Mouse (Mus musculus): ENCODE data around the gene Wdr17. TPM values are rescaled to one million over a fixed set of nuclear protein-coding genes. Genes with fewer than 3 reads are reported as not detected.

Wdr17 gene
- polyA plus RNA-seq, 2 experiments = 0.41 to 1.0 TPM

DNA sequence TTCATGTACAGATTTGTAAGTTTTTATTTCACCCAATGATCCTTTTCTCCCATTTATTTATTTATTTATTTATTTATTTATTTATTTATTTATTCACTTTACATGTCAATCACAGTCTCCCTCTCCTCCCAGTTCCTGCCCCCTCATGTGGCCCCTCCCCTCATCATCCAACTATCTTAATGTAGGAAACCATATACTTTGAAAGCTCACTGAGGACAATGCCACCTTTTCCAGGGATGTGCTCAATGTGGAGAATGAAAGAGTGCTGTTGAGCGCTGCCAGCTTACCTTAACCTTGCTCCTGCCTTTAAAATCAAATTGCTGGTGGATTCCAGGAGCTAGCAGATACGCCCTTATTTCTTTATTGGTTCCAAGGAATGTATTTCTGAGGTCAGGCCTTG is 59.0 kb downstream of the Wdr17 start:
- no peaks in the 10 kb centered on the region for H3K27me3 ChIP-seq (ENCODE audit: control insufficient read depth, insufficient read depth, low read length)
- no peak overlapping the region for H3K9ac ChIP-seq (ENCODE audit: low read depth, low read length, severe bottlenecking)
- 88% methylated on average over 2 of the region's 2 CpGs for WGBS
- H3K4me1 ChIP-seq (ENCODE audit: control insufficient read depth, insufficient read depth, low read length) = no peaks in the 10 kb centered on the region
- no peaks in the 10 kb centered on the region for H3K36me3 ChIP-seq (ENCODE audit: control insufficient read depth, insufficient read depth, low read length)
- H3K9me3 ChIP-seq (ENCODE audit: control insufficient read depth, low read length) = no peaks in the 10 kb centered on the region
- no peak overlapping the region for H3K27ac ChIP-seq (replicated peaks; ENCODE audit: low read depth, low read length)
- no peak for TF ChIP-seq POLR2A (IDR thresholded peaks at IDR 0.05; ENCODE audit: borderline replicate concordance, extremely low read depth, insufficient read depth, insufficient read length)
- ATAC-seq (ENCODE audit: low FRiP score, low read depth) = no peak
- DNase-seq (ENCODE audit: low spot score) = no peak
- H3K4me3 ChIP-seq (replicated peaks; ENCODE audit: low read length) = no peak overlapping the region
- H3K4me2 ChIP-seq (replicated peaks; ENCODE audit: low read depth, low read length, severe bottlenecking) = no peak overlapping the region

DNA sequence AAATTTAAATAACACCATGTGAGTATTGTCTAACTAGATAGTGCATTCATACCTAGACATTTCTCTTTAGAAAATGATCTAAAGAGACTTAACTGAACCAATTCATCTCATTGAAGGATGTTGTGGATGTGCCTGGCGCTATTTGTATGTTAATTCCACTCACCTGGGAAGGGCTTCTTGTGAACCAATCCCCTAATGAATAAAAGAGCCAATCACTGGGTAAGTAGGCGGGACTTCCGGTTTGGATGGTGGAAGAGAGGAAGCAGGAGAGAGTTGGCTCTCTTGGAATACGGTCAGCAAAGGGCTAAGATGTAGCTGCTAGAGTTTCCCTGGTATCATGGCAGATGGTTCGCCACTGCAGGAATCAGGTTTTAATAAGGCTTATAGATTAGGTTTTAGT is 64.0 kb downstream of the Wdr17 start:
- no peaks in the 10 kb centered on the region for H3K27me3 ChIP-seq (ENCODE audit: control insufficient read depth, insufficient read depth, low read length)
- H3K4me3 ChIP-seq (replicated peaks; ENCODE audit: low read length) = no peak overlapping the region
- no peak for DNase-seq (ENCODE audit: low spot score)
- H3K9me3 ChIP-seq (ENCODE audit: control insufficient read depth, low read length) = no peaks in the 10 kb centered on the region
- no peak overlapping the region for H3K9ac ChIP-seq (ENCODE audit: low read depth, low read length, severe bottlenecking)
- H3K4me2 ChIP-seq (replicated peaks; ENCODE audit: low read depth, low read length, severe bottlenecking) = no peak overlapping the region
- TF ChIP-seq POLR2A (IDR thresholded peaks at IDR 0.05; ENCODE audit: borderline replicate concordance, extremely low read depth, insufficient read depth, insufficient read length) = no peak
- no peak overlapping the region for H3K27ac ChIP-seq (replicated peaks; ENCODE audit: low read depth, low read length)
- H3K36me3 ChIP-seq (ENCODE audit: control insufficient read depth, insufficient read depth, low read length) = no peaks in the 10 kb centered on the region
- 91% methylated on average over 5 of the region's 5 CpGs for WGBS
- ATAC-seq (ENCODE audit: low FRiP score, low read depth) = no peak
- H3K4me1 ChIP-seq (ENCODE audit: control insufficient read depth, insufficient read depth, low read length) = no peaks in the 10 kb centered on the region

DNA sequence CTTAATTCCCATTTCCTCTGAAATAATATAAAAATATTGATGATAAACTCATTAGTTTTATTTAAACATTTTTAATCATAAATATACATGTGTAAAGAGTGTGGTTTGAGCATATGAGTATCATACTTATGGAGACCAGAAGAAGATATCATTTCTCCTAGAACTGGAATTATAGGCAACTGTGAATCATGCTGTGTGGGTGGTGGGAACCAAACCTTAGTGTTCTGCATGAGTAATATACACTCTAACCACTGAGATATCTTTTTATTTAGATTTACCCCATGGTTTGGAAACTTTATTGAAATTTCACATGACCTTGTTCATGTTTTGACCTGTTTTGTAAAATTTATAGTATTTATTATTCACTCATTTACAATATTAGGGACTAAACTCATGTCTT is 68.3 kb downstream of the Wdr17 start:
- no peaks in the 10 kb centered on the region for H3K4me1 ChIP-seq (ENCODE audit: control insufficient read depth, insufficient read depth, low read length)
- no peak for ATAC-seq (ENCODE audit: low FRiP score, low read depth)
- no peak for TF ChIP-seq POLR2A (IDR thresholded peaks at IDR 0.05; ENCODE audit: borderline replicate concordance, extremely low read depth, insufficient read depth, insufficient read length)

DNA sequence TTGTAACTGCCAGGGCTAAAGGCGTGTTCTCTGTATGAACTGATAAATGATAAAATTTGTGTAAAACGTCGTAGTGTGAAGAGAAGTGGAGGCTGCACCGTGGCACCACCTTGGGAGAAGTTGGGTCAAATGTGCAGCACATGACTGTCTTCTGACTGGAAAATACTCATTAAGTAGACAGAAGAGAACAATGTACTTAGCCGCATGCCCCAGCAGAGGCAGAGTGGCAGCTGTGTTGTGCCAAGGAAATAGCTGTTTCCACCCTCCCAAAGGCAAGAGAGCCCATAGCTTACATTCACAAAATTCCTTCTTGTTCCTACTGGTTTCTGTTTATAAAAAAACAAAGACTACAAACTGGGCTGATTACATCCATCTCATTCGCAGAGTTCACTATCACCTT is 78.8 kb downstream of the Wdr17 start:
- no peak for DNase-seq (ENCODE audit: low spot score)
- no peak for TF ChIP-seq POLR2A (IDR thresholded peaks at IDR 0.05; ENCODE audit: borderline replicate concordance, extremely low read depth, insufficient read depth, insufficient read length)
- H3K27ac ChIP-seq (replicated peaks; ENCODE audit: low read depth, low read length) = no peak overlapping the region
- no peak overlapping the region for H3K4me3 ChIP-seq (replicated peaks; ENCODE audit: low read length)
- no peak for ATAC-seq (ENCODE audit: low FRiP score, low read depth)
- H3K9me3 ChIP-seq (ENCODE audit: control insufficient read depth, low read length) = no peaks in the 10 kb centered on the region
- H3K27me3 ChIP-seq (ENCODE audit: control insufficient read depth, insufficient read depth, low read length) = no peaks in the 10 kb centered on the region
- no peaks in the 10 kb centered on the region for H3K36me3 ChIP-seq (ENCODE audit: control insufficient read depth, insufficient read depth, low read length)
- H3K9ac ChIP-seq (ENCODE audit: low read depth, low read length, severe bottlenecking) = no peak overlapping the region
- no peaks in the 10 kb centered on the region for H3K4me1 ChIP-seq (ENCODE audit: control insufficient read depth, insufficient read depth, low read length)
- no peak overlapping the region for H3K4me2 ChIP-seq (replicated peaks; ENCODE audit: low read depth, low read length, severe bottlenecking)
- 74% methylated on average over 6 of the region's 6 CpGs for WGBS

More for the DNA sequence above, 68.3 kb downstream of the Wdr17 start:
- H3K27ac ChIP-seq (replicated peaks; ENCODE audit: low read depth, low read length) = no peak overlapping the region
- no peaks in the 10 kb centered on the region for H3K36me3 ChIP-seq (ENCODE audit: control insufficient read depth, insufficient read depth, low read length)
- DNase-seq (ENCODE audit: low spot score) = no peak
- no peak overlapping the region for H3K9ac ChIP-seq (ENCODE audit: low read depth, low read length, severe bottlenecking)
- H3K4me2 ChIP-seq (replicated peaks; ENCODE audit: low read depth, low read length, severe bottlenecking) = no peak overlapping the region
- no peaks in the 10 kb centered on the region for H3K9me3 ChIP-seq (ENCODE audit: control insufficient read depth, low read length)
- H3K27me3 ChIP-seq (ENCODE audit: control insufficient read depth, insufficient read depth, low read length) = no peaks in the 10 kb centered on the region
- no peak overlapping the region for H3K4me3 ChIP-seq (replicated peaks; ENCODE audit: low read length)

DNA sequence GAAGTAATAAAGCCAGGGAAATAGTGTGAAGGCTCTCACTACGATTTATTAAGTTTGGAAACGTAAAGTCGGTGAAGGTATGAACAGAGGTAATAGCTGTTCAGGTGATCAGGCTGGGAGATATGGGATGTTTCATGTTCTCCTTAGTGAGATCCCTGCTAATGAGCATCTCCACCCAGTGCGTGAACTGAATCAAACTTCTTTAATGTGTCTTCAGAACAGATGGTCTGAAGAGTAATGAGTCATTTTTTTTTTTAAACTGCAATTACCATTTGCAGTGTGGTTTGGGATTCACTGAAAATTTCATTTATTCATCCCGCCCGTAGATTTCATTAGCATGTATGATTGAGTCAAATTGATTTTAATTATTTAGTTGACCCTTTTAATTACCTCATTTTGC is 80.8 kb downstream of the Wdr17 start:
- H3K4me1 ChIP-seq (ENCODE audit: control insufficient read depth, insufficient read depth, low read length) = no peaks in the 10 kb centered on the region
- no peaks in the 10 kb centered on the region for H3K27me3 ChIP-seq (ENCODE audit: control insufficient read depth, insufficient read depth, low read length)
- H3K27ac ChIP-seq (replicated peaks; ENCODE audit: low read depth, low read length) = no peak overlapping the region
- no peak overlapping the region for H3K4me3 ChIP-seq (replicated peaks; ENCODE audit: low read length)
- no peak for TF ChIP-seq POLR2A (IDR thresholded peaks at IDR 0.05; ENCODE audit: borderline replicate concordance, extremely low read depth, insufficient read depth, insufficient read length)
- no peak for DNase-seq (ENCODE audit: low spot score)
- H3K4me2 ChIP-seq (replicated peaks; ENCODE audit: low read depth, low read length, severe bottlenecking) = no peak overlapping the region
- WGBS = 91% methylated on average over 6 of the region's 6 CpGs
- ATAC-seq (ENCODE audit: low FRiP score, low read depth) = no peak
- H3K36me3 ChIP-seq (ENCODE audit: control insufficient read depth, insufficient read depth, low read length) = no peaks in the 10 kb centered on the region
- no peak overlapping the region for H3K9ac ChIP-seq (ENCODE audit: low read depth, low read length, severe bottlenecking)
- H3K9me3 ChIP-seq (ENCODE audit: control insufficient read depth, low read length) = no peaks in the 10 kb centered on the region

DNA sequence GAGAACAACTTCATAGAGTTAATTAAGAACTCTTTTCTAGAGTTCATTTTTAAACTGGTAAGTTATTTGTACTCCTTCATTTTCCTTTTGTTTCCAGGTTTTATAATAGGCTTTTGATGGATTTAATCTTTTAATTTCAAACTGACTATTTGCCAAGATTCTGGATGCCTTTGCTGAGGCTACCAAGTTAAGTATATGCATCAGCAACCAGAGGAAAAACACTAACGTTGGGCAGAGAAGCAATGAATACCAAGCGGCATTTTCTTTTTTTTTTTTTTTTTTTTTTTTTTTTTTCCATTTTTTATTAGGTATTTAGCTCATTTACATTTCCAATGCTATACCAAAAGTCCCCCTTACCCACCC is 94.3 kb downstream of the Wdr17 start:
- ATAC-seq (ENCODE audit: low FRiP score, low read depth) = no peak
- 85% methylated on average over 2 of the region's 2 CpGs for WGBS
- DNase-seq (ENCODE audit: low spot score) = no peak
- H3K36me3 ChIP-seq (ENCODE audit: control insufficient read depth, insufficient read depth, low read length) = no peaks in the 10 kb centered on the region
- no peak for TF ChIP-seq POLR2A (IDR thresholded peaks at IDR 0.05; ENCODE audit: borderline replicate concordance, extremely low read depth, insufficient read depth, insufficient read length)
- no peak overlapping the region for H3K27ac ChIP-seq (replicated peaks; ENCODE audit: low read depth, low read length)
- H3K4me3 ChIP-seq (replicated peaks; ENCODE audit: low read length) = no peak overlapping the region
- no peak overlapping the region for H3K9ac ChIP-seq (ENCODE audit: low read depth, low read length, severe bottlenecking)
- no peaks in the 10 kb centered on the region for H3K9me3 ChIP-seq (ENCODE audit: control insufficient read depth, low read length)
- no peak overlapping the region for H3K4me2 ChIP-seq (replicated peaks; ENCODE audit: low read depth, low read length, severe bottlenecking)
- no peaks in the 10 kb centered on the region for H3K27me3 ChIP-seq (ENCODE audit: control insufficient read depth, insufficient read depth, low read length)
- no peaks in the 10 kb centered on the region for H3K4me1 ChIP-seq (ENCODE audit: control insufficient read depth, insufficient read depth, low read length)
